In the genomic region with DNA sequence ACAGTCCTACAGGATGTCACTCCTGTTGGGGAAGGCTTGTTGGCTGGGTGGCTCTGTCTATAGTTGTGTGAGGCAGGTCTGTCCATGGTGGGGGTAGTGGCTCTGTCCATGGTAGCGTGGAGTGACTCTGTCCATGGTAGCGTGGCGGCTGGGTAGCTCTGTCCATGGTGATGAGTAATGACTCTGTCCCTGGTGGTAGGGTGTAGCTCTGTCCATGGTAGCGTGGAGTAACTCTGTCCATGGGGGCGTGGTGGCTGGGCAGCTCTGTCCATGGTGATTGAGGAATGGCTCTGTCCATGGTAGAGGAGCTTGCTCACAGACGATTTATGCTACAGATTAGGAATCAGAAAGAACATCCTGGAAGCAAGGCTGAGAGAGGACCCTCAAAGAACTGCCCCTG, we compare ENCODE assay signal across 9 mouse cellular contexts. TPM values are rescaled to one million over a fixed set of nuclear protein-coding genes. Genes with fewer than 3 reads are reported as not detected.
DNase-seq lines count a peak whose midpoint lies in the region; ATAC-seq lines count a peak whose summit lies in the region.
"Had no signal": no experiment of that assay in that cellular context is flagged by ENCODE, and none has a peak within 500 bp of the region (broad histone marks: within the 10 kb centered on the region; RNA-seq: fewer than 3 reads in every experiment).

No protein-coding gene starts in this region.

- no peaks in the 10 kb centered on the region for H3K36me3 ChIP-seq in embryonic facial prominence, embryonic 11.5 days (replicated peaks; ENCODE audit: control insufficient read depth, insufficient read depth, low read depth, low read length)
- H3K36me3 ChIP-seq in hindbrain, embryonic 13.5 days: no peaks in the 10 kb centered on the region
- H3K36me3 ChIP-seq in limb, embryonic 15.5 days: no peaks in the 10 kb centered on the region

- no peak overlapping the region for H3K27ac ChIP-seq in embryonic facial prominence, embryonic 11.5 days (replicated peaks; ENCODE audit: low read depth, low read length)
- no peak overlapping the region for H3K27ac ChIP-seq in hindbrain, embryonic 13.5 days
- no peak overlapping the region for H3K27ac ChIP-seq in limb, embryonic 15.5 days

- H3K27me3 ChIP-seq in embryonic facial prominence, embryonic 11.5 days (ENCODE audit: control insufficient read depth, insufficient read depth, low read length): no peaks in the 10 kb centered on the region
- peaks cover 41% of the 10 kb centered on the region for H3K27me3 ChIP-seq in hindbrain, embryonic 13.5 days
- no peaks in the 10 kb centered on the region for H3K27me3 ChIP-seq in limb, embryonic 15.5 days

- H3K4me3 ChIP-seq in embryonic facial prominence, embryonic 11.5 days (ENCODE audit: low read depth, low read length): no peak overlapping the region
- H3K4me3 ChIP-seq in hindbrain, embryonic 13.5 days: no peak overlapping the region
- H3K4me3 ChIP-seq in limb, embryonic 15.5 days: no peak overlapping the region

- H3K4me1 ChIP-seq in embryonic facial prominence, embryonic 11.5 days (ENCODE audit: control insufficient read depth, insufficient read depth, low read length): no peaks in the 10 kb centered on the region
- H3K4me1 ChIP-seq in hindbrain, embryonic 13.5 days (replicated peaks): peaks cover 5% of the 10 kb centered on the region; the same call in 1 of the 2 replicates
- no peaks in the 10 kb centered on the region for H3K4me1 ChIP-seq in limb, embryonic 15.5 days

- no peaks in the 10 kb centered on the region for H3K9me3 ChIP-seq in embryonic facial prominence, embryonic 11.5 days (replicated peaks; ENCODE audit: control insufficient read depth, low read length)
- H3K9me3 ChIP-seq in hindbrain, embryonic 13.5 days: no peaks in the 10 kb centered on the region
- H3K9me3 ChIP-seq in limb, embryonic 15.5 days: no peaks in the 10 kb centered on the region

- intact Hi-C loops in left cerebral cortex, postnatal 10 days (cut with DNase I): no loop called here
- intact Hi-C loops in left cerebral cortex, postnatal 36 days (cut with DNase I): loop anchor here (10.0 kb wide), 1 partner anchor 216 kb away; no protein-coding TSS in a partner anchor

- DNase-seq in left cerebral cortex, postnatal 10 days (ENCODE audit: extremely low spot score in 1 of 2, low spot score in 2 of 2): peak; percentile 23 to 77
- DNase-seq in left cerebral cortex, postnatal 36 days (ENCODE audit: low spot score in 2 of 2): no peak
- DNase-seq in embryonic facial prominence, embryonic 11.5 days (ENCODE audit: low spot score): peak; percentile 93
- DNase-seq in ovary, postnatal 36 days (ENCODE audit: low spot score): peak; percentile 45
- DNase-seq in spleen, adult 12 weeks (ENCODE audit: low spot score): no peak
- DNase-seq in cerebellum, adult 8-10 months: no peak

- peak; percentile 85 for ATAC-seq in embryonic facial prominence, embryonic 11.5 days (replicated peaks; ENCODE audit: insufficient number of reproducible peaks, low FRiP score, low TSS enrichment, low read depth)
- ATAC-seq in hindbrain, embryonic 13.5 days (ENCODE audit: low FRiP score): peak; percentile 72; the same call in 1 of the 2 replicates
- ATAC-seq in limb, embryonic 15.5 days (ENCODE audit: insufficient number of reproducible peaks, low FRiP score, low TSS enrichment, low read depth): peak; percentile 90; the same call in 1 of the 2 replicates
- ATAC-seq: Patski had no signal

- H3K9ac ChIP-seq in embryonic facial prominence, embryonic 11.5 days (replicated peaks; ENCODE audit: low read length): no peak overlapping the region
- no peak overlapping the region for H3K9ac ChIP-seq in hindbrain, embryonic 13.5 days
- H3K9ac ChIP-seq in limb, embryonic 15.5 days: no peak overlapping the region

- H3K4me2 ChIP-seq in embryonic facial prominence, embryonic 11.5 days (ENCODE audit: low read depth, low read length): no peak overlapping the region
- H3K4me2 ChIP-seq in hindbrain, embryonic 13.5 days: no peak overlapping the region
- no peak overlapping the region for H3K4me2 ChIP-seq in limb, embryonic 15.5 days

- 5% methylated on average over 6 of the region's 6 CpGs for WGBS in embryonic facial prominence, embryonic 11.5 days
- WGBS in hindbrain, embryonic 13.5 days: 19% methylated on average over 6 of the region's 6 CpGs
- WGBS in limb, embryonic 15.5 days: 9% methylated on average over 6 of the region's 6 CpGs

RNA-seq across cellular contexts. Expression of a gene that starts 12.4 kb away (rescaled TPM):
- 100 to 1,000 TPM; 147 to 158 TPM for total RNA-seq in left cerebral cortex, postnatal 10 days (2021)
- total RNA-seq in left cerebral cortex, postnatal 36 days (2021): 100 to 1,000 TPM in 1 of 2 experiments, 10 to 100 TPM in 1; 80.4 to 103 TPM
- polyA plus RNA-seq in embryonic facial prominence, embryonic 11.5 days (2014; fragmentation: Nextera tagmentation; extraction: Ambion mirVana): 0.95 and 2.4 TPM in 2 replicates
- polyA plus RNA-seq in hindbrain, embryonic 13.5 days (2015; fragmentation: Nextera tagmentation; extraction: Ambion mirVana): 45.4 and 46.4 TPM in 2 replicates
- 0.60 and 0.73 TPM in 2 replicates for polyA plus RNA-seq in limb, embryonic 15.5 days (2015; fragmentation: Nextera tagmentation; extraction: Ambion mirVana)
- polyA plus RNA-seq: Patski had no signal

Comparison
In these comparisons a context has a peak if more than half of its experiments do, and no peak if none do; other contexts are left out.
1. DNase-seq: peak in left cerebral cortex, postnatal 10 days (2 of 2), embryonic facial prominence, embryonic 11.5 days (single experiment) and ovary, postnatal 36 days (single experiment); none in left cerebral cortex, postnatal 36 days (0 of 2), spleen, adult 12 weeks (single experiment) and cerebellum, adult 8-10 months (single experiment).
2. RNA of a gene that starts 12.4 kb away (polyA plus RNA-seq): 45.4 to 46.4 TPM in hindbrain, embryonic 13.5 days; 0.95 to 2.4 TPM in embryonic facial prominence, embryonic 11.5 days and 0.60 to 0.73 TPM in limb, embryonic 15.5 days; every median in the first group is over 10 times any median in the second.
3. Peak in every context shown above with its lines, with median percentiles within 50 percentile points of each other: ATAC-seq.